Mouse (Mus musculus): ENCODE data around the gene Ppm1n. TPM values are rescaled to one million over a fixed set of nuclear protein-coding genes. Genes with fewer than 3 reads are reported as not detected.
A peak's percentile ranks its signal among the peaks of the same experiment; 100 is the strongest.

Ppm1n gene
- total RNA-seq (2015; ENCODE audit: low replicate concordance) (not detected in 2 replicates), total RNA-seq (2017; ENCODE audit: low replicate concordance) (not detected in 2 replicates)

DNA sequence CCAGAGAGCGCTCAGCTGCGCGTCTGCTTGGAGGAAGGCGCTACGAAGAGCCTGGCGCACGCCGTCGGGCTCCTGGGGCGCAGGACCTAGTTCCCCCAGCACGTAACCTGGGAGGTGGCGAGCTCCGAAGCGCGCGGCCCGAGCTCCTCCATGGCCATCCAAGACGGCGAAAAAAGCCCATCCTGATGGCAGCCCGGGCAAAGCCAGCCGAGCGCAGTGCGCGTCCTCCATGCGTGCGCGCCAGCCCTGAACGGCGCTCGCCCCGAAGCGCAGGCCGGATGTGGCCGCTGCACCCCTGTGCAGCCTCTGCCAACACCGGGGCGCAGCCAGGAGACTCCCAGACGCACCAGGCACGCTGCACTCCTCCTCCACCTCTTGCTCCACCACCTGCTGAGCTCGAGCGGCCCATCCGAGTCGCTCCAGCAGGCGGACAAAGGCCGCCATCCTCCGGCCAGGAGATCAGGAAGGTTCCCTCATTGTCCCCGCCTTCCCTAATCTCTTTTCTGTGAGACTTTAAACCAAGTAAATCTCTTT, at the start of gene Ppm1n:
Ppm1n (minus strand) TSS at position 484 of the 534 bp plus-strand sequence.
- ATAC-seq (replicated peaks; ENCODE audit: low FRiP score, poor library complexity, severe bottlenecking), result no peak

DNA sequence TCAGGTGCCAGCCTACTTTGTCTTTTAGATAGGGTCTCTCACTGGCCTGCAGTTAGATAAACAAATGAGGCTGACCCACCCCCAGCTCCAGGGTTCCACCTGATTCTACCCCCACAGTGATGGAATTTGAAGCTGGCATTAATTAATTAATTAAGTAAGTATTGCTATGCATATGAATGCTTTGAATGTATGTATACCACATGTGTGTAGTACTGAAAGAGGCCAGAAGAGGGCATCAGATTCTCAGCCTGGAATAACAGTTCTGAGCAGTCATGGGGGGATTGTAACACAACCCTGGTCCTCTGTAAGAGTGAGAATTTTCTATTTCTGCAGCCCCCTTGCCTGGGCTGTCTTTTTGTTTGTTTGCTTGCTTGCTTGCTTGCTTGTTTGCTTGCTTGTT, 48.6 kb upstream of the Ppm1n start:
- no peak for ATAC-seq (replicated peaks; ENCODE audit: low FRiP score, poor library complexity, severe bottlenecking)

DNA sequence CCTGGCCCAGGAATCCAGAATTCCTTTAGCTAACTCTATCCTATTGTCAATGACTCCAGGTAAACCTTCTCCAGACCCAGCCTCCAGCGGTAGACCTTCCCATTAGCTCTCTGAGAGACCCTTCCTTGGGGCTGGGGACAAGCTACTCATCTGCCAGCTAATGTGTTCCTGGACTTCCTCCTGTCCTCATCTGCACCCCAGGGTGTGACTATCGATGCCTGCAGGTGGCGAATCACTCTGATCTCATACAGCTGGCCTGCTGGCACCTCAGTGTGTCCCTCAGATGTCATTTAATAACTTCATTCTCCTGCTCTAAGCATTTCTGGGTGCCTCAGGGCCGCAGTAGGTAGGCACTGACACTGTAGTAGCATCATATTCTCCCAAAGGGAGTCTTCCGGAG, 47.9 kb upstream of the Ppm1n start:
- ATAC-seq (replicated peaks; ENCODE audit: low FRiP score, poor library complexity, severe bottlenecking), result no peak

DNA sequence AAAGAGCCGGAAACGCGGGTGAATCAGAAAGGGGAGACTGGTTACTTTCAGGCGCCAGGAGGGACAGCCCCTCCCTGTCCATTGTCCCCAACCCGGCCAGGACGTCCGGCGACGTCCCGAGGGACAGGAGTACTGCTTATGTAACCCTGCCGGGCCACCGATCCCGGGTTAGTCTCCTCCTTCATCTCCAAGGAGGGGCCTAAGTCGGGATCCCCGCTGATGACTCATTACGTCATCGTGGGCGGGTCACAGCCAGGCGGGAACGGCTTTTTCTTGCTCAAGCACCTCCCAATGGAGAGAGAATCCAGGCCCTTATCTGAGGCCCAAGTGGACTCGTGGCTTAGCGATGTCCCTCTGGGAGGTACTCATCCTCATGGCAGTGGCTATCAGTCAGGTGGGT, 47.3 kb upstream of the Ppm1n start:
- ATAC-seq (replicated peaks; ENCODE audit: low FRiP score, poor library complexity, severe bottlenecking), result peak; percentile 87

DNA sequence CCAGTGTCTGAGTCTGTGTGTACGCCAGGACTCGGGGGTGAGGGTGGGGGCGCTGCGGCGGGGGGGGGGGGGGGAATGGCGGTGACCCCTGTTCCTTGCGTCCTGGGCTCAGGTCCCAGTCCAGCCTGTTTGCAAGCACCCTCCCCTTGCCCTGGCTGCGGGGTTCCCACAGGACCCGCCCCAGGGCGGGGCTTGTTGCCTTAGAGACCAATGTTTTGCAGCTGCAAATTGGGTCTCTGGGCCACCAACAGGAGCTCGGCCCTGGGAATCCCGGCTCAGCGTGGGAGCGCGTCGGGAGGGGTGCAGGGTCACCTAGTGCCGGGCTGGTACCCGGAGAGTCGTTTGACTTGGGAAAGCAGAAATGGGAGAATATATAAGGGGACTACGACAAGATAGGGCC, 46.5 kb upstream of the Ppm1n start:
- ATAC-seq (replicated peaks; ENCODE audit: low FRiP score, poor library complexity, severe bottlenecking), result peak; percentile 58

DNA sequence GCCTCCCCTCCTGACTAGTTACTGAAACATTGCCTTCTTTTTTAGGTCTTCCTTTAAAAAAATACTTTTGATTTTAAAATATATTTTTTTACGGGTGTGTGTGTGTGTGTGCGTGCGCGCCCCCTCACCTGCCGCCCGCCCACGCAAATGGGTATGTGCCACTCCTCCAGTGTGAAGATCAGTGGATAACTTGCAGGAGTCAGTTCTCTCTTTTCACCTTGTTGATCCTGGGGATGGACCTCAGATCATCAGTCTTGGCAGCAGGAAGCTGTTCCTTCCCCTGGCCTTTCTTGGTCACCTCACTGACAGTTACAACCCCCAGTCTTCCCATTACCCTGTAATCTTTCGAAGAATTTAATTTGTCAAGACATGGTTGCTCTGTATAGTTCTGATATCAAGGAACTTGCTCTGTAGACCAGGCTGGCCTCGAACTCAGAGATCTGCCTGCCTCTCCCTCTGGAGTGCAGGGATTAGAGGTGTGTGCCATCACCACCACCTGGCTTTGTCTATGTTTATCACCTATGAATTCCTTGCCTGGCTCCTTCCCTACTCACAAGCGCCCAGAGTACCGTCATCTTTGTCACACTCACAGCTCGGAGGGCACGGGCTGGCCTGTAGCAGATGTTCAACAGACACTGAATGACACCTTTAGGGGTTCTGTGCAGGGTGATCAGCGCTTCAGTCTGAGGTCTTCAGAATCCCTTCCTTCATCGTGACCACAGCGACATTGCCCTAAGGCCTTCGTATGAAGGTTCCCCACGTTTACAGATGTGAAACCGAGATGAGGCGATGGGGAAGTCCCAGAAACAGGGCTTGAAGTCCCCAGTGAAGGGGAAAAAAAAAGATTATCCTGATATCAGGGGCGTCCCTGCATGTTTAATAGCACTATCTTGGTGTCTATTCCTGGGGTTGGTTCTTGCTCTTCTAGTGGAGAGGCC, 45.7 kb upstream of the Ppm1n start:
- no peak for ATAC-seq (replicated peaks; ENCODE audit: low FRiP score, poor library complexity, severe bottlenecking)

DNA sequence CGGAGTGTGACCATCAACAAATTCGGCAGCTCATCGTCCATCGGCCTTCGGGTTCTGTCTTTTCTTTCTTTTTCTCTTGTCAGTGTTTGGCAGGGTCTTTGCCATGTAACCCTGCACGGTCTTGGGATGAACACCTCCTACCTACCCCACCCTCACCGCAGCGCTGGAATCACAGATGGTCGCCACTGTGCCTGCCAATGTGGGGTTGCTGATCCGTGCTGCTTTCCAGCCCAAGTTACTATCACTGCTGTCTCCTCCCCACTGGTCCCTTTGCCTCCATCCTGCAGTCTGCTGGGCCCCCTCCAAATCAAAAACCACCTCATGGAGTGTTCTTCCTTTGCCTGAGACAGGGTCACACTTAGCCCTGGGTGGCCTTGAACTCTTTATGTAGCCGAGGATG, 44.4 kb upstream of the Ppm1n start:
- no peak for ATAC-seq (replicated peaks; ENCODE audit: low FRiP score, poor library complexity, severe bottlenecking)

DNA sequence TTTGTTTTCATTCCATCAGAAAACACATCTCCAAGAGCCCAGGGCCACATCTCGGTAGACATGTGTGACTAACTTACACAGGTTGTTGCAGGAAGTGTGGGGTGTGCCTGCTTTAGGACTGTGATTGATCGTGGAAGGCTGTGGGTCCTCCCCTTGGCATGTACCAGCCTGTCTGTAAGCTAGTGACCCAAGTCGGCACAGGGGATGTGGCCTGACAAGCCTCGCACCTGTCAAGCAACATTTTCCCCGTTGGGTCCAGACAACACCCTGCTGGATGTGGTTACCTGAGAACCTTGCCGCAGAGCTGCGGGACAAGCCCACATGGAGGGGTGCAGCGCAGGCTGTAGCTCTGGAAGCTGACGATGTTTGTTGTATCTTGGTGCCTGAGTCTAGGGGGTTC, 42.6 kb upstream of the Ppm1n start:
- no peak for ATAC-seq (replicated peaks; ENCODE audit: low FRiP score, poor library complexity, severe bottlenecking)

DNA sequence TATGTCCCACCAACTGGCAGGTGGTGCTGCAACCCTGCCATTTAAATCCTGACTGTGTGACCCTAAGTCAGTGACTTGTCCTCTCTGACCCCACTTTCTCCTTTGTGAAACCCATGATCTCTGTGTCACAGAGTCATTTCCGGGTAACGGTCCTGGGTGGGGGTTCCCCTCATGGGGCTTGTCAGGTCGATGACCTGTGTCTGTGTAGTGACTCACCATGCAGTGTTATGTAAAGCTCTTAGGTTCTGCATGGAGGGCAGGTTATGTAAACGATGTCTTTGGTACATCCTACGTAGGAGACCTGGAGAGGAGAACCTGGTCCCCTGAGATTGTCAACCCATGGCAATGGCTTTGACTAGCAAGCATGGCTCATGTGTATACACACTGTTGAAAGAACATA, 41.6 kb upstream of the Ppm1n start:
- ATAC-seq (replicated peaks; ENCODE audit: low FRiP score, poor library complexity, severe bottlenecking), result no peak

DNA sequence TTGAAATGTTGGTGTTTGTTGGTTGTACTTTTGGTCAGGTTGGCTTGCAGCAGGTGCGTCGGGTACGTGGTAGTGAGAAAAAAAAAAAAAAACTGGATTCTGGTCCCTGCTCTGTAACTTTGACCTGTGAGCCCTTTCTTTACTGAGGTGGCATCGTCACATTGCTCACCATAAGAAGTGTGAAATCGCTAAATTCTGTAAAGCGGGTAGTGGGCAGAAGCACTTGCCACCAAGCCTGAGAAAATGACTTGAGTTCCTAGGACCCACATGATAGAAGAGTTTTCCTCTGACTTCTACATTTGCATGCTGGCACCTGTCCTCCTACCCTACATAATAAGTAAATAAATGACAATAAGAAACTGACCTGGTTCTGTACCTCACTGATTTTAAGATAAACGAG, 40.8 kb upstream of the Ppm1n start:
- no peak for ATAC-seq (replicated peaks; ENCODE audit: low FRiP score, poor library complexity, severe bottlenecking)

DNA sequence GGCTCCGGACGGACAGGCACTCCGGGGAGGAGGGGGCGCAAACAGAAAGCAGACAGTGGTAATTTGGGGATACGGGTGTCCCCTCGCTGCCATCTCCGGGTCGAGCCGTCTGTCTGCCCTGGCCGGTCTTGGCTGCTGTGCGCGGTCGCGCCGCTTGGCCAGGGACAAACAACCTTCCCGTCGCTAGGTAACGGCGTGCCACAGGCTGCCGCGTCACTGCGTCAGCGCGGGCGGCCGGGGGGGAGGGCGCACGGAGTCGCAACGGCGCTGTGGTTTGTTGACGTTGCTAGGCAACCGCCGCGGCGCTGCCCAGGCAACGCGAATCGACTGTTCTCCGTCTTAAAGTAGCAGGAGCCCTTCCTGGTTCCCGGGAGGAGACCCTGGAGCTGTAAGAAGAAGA, 40.0 kb upstream of the Ppm1n start:
- peak; percentile 72 for ATAC-seq (replicated peaks; ENCODE audit: low FRiP score, poor library complexity, severe bottlenecking)

DNA sequence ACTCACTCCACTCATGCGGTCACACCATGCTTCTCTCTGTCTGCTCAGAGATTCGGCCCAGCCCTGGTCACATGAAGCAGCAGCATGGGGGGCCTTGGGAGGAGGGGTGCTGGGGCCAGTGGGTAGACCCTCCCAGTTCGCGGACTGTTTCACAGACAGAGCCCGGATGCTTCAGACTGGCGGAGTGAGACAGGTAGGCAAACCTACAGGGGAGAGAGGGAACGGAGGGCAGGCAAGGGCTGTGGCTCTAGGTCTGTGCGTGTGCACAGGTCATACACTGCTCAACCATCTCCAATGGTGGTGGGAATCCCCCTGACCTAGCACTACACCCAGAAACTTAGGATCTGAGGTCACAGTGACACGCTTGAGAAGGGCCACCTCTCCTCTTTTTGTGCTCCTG, 39.6 kb upstream of the Ppm1n start:
- no peak for ATAC-seq (replicated peaks; ENCODE audit: low FRiP score, poor library complexity, severe bottlenecking)

DNA sequence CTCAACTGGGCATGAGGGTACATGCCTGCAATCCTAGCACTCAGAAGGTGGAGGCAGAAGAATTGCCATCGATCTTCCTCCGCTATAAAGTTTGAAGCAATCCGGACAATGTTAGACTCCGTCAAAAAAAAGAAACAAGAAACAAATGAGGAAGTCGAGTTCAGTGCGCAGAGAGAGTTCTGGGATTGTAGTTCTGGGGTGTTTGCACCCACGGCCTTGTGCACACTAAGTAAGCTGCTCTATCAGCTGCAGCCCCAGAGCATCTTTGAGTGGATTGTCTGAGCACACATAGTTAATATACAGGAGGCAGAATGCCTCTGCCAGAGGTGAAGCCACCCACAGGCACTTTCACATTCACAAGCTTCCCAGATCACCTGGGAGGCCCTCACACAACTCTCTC, 38.8 kb upstream of the Ppm1n start:
- ATAC-seq (replicated peaks; ENCODE audit: low FRiP score, poor library complexity, severe bottlenecking), result no peak

DNA sequence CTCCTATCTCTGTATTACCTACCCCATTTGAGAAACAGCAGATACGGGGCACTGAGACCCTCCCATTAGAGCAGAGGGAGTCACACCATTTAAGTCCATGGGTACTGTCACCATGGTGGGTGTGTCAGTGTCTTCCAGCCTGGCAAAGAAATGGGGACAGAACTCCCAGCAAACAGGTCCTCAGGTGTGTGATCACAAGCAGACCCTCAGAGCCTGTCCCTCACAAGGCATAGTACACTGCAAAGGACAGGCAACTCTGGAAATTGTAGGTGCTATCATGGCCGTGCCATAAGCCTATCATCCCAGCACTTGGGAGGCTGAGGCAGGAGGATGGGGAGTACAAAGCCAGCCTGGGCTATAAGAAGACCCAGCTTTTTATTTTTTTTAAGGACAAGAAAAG, 38.3 kb upstream of the Ppm1n start:
- no peak for ATAC-seq (replicated peaks; ENCODE audit: low FRiP score, poor library complexity, severe bottlenecking)

DNA sequence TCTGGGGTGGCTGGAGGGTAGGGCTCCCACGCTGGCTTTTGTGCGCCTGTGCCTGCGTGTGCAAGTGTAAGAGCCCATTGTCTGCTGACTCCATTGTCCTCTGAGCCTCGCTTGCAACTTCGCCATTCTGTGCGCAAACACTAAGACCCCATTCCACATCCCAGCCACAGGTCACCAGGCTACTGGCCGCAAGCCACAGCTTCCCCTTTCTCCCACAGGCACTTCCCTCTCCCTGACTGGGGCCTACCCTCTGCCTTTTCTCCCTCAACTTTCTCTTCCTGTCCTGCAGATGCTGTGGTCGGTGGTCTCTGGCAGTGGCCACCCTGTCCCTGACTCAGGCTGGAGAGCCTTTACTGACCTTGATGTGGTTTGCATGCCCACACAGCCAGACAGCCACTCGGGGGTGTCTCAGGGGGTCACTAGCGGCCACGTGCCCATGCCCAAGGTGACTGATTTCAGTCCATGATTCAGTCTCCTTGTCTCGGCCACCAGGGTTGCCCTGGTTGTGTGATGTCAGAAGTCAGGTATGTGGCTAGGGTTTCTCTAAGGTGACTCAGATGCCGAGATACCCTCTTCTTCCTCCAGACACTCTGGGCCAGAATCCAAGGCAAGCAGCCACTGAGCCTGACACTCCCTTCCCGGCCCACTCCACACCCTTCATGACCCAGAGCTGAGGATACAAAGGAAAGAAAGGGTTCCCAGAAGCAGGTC, 36.7 kb upstream of the Ppm1n start:
- no peak for ATAC-seq (replicated peaks; ENCODE audit: low FRiP score, poor library complexity, severe bottlenecking)

DNA sequence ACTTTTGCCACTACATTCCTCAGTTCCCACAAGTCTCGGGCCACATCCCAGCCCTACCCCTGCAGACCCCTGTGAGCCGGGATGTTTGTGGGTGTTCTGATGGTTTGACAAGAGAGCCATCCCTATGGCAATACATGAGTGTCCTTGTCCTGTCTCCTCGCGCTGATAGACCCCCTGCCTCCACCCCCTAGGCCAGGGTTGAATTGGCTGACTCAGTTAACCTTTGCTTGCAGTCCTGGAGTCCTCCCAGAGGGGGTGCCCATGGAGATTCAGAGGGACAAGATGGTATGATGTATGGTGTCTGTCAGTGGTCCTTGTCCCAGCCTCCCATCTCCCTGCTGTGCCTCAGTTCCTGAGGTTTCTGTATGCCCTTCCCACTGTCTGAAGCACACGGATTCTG, 34.2 kb upstream of the Ppm1n start:
- no peak for ATAC-seq (replicated peaks; ENCODE audit: low FRiP score, poor library complexity, severe bottlenecking)

DNA sequence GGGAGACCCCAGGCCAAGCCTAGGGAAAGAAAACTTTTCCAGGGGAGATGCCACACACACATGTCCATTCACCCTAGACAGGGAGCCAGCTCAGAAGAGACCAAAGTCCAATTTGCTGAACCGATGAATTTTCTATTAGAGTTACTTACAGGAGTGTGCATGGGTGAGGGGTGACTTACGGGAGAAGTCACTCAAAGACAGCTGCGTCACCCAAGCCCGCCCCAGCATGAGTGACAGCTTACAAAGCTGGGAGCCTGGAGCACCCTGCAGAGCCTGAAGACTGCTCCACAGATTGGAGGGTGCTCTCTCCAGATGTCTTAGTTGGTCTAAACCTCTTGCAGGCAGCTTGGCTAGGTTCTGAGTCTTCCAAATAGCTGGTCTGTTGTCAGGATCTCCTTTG, 32.1 kb upstream of the Ppm1n start:
- no peak for ATAC-seq (replicated peaks; ENCODE audit: low FRiP score, poor library complexity, severe bottlenecking)

DNA sequence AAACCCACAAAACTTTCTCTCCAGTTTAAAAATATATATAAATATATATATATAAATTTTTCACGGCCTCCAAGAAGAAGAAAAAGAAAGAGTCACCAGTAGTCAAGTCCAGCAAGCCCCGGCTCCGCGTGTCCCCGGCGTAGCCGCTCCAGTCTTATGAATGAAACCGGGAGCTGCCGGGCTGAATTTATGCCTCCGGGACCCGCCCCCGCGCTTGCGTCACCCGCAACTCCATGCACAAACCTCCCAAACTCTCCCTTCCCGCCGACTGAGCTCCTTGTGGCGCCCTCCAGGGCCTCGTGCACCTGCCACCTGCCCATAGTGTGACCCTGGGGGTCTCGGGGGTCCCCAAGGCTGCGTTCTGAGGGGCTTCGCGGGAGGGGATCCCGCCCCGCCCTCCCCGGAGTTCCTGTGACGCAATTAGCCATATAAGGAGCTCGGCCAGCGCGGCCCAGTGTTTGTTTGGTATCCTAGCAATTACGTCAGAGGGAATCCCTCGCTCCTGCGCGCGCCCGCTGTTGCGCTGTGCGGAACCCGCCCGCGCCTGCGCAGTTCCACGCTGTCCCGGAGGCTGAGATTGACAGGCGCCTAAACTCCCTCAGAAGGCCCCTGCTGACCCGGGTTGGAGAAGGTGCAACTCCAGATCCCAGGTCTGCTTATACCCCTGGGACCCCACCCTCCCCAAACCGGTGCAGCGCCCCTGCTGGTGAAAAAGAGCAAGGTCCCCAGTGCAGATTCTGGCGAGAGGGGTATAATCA, 30.2 kb upstream of the Ppm1n start, which contains the start of gene Fosb:
Fosb (minus strand) TSS at position 168 of the 758 bp plus-strand sequence.
- ATAC-seq (replicated peaks; ENCODE audit: low FRiP score, poor library complexity, severe bottlenecking), result peak; percentile 79

DNA sequence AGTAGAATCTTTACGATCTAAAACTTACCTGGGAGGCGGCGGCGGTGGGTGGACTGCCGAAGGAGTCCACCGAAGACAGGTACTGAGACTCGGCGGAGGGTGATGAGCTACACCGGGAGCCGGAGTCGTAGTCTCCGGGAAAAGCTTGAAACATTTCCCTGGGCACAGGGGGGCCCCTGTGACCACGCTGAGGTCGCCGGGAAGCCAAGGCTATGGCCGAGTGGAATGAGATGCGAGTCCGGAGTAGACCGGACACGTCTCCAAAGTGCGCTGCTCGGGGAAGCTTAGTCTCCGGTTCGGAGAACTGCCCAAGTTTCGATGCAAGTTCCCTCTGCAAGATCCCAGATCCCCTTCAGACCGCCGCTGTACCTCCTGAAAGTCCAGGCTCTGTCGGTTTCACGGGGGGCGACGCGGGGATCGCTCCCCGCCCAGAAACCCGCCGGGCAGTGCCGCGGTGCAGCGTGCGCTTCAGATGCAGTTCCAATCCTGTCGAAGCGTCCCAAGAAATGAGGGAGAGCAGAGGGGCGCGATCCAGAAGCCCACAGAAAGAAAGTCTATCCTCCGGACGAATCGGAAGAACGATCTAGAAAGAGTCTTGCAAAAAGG, 29.5 kb upstream of the Ppm1n start:
- no peak for ATAC-seq (replicated peaks; ENCODE audit: low FRiP score, poor library complexity, severe bottlenecking)

Measured in erythroid progenitor cell, adult 5-6 weeks (primary cell).